Mouse (Mus musculus): Measurements from ENCODE around the gene Znhit2.

DNA sequence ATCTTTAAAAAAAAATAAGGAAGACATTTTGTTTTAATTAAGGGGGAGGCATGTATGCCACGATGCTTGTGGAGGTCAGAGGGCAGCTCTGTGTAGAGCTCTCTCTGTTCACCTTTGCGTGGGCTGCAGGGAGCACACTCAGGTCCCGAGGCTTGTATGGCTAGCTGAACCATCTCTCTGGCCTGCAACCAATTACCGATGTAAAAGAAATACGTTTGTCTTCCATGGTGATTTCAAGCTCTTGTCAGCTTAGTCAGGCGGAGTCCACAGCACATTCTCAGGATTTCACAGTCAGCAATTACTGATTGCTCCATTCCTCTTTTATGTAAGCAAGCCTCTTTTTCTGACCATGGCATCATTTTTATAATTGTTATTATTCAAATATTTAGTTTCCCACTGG lies 40.2 kb downstream of the Znhit2 start:
- no peak for TF ChIP-seq POLR2A (IDR thresholded peaks at IDR 0.05; ENCODE audit: control insufficient read depth in 1 of 2, insufficient read depth in 1 of 2, low read depth in 1 of 2, low read length in 2 of 2, poor library complexity in 1 of 2)
- TF ChIP-seq POLR2AphosphoS2 (IDR thresholded peaks at IDR 0.05; ENCODE audit: low read length): no peak
- TF ChIP-seq ZMIZ1 (IDR thresholded peaks at IDR 0.05; ENCODE audit: low read depth, low read length): no peak
- TF ChIP-seq CTCF (IDR thresholded peaks at IDR 0.05 in 2 of 3, conservative IDR thresholded peaks at IDR 0.05 in 1 of 3; ENCODE audit: control insufficient read depth in 1 of 3, insufficient read depth in 1 of 3, low read depth in 2 of 3, low read length in 3 of 3, poor library complexity in 1 of 3, severe bottlenecking in 1 of 3): no peak
- TF ChIP-seq UBTF (IDR thresholded peaks at IDR 0.05; ENCODE audit: borderline replicate concordance, insufficient read depth, low read depth, low read length): no peak
- TF ChIP-seq SMC3 (IDR thresholded peaks at IDR 0.05; ENCODE audit: low read depth, low read length): no peak
- no peak for TF ChIP-seq POLR2AphosphoS5 (IDR thresholded peaks at IDR 0.05; ENCODE audit: borderline replicate concordance, low read depth, low read length)
- TF ChIP-seq MYC (IDR thresholded peaks at IDR 0.05; ENCODE audit: low read depth, low read length): no peak
- no peak for TF ChIP-seq USF1 (IDR thresholded peaks at IDR 0.05; ENCODE audit: low read depth, low read length)

All from MEL (cell line).